ENCODE assay signal across 16 mouse cellular contexts in genomic region chr9:50920933-50921895, GRCm38 (mm10).
"Had no signal": no experiment of that assay in that cellular context is flagged by ENCODE, and none has a peak within 500 bp of the region (broad histone marks: within the 10 kb centered on the region; RNA-seq: fewer than 3 reads in every experiment).

No protein-coding gene starts in this region.

- H3K4me3 ChIP-seq: left cerebral cortex, adult 2 months; megakaryocyte, embryonic 14.5 days; midbrain, embryonic 10.5 days; midbrain, embryonic 13.5 days; myocyte; neural tube, embryonic 13.5 days; stomach, embryonic 15.5 days had no signal

- H3K9ac ChIP-seq: midbrain, embryonic 13.5 days; neural tube, embryonic 13.5 days; stomach, embryonic 15.5 days had no signal

- H3K4me2 ChIP-seq: midbrain, embryonic 13.5 days; neural tube, embryonic 13.5 days; stomach, embryonic 15.5 days had no signal

- H3K36me3 ChIP-seq: midbrain, embryonic 10.5 days; midbrain, embryonic 13.5 days; stomach, embryonic 15.5 days had no signal

- H3K4me1 ChIP-seq: midbrain, embryonic 10.5 days; midbrain, embryonic 13.5 days; stomach, embryonic 15.5 days had no signal

- ATAC-seq: midbrain, embryonic 13.5 days; midbrain, embryonic 16.5 days had no signal

- H3K9me3 ChIP-seq: megakaryocyte, embryonic 14.5 days; midbrain, embryonic 10.5 days; midbrain, embryonic 13.5 days; neural tube, embryonic 13.5 days; stomach, embryonic 15.5 days had no signal

- H3K27me3 ChIP-seq: megakaryocyte, embryonic 14.5 days; midbrain, embryonic 13.5 days; neural tube, embryonic 13.5 days; stomach, embryonic 15.5 days had no signal

- H3K27ac ChIP-seq: kidney, postnatal 0 days; left cerebral cortex, adult 2 months; midbrain, embryonic 10.5 days; midbrain, embryonic 13.5 days; neural tube, embryonic 13.5 days; stomach, embryonic 15.5 days had no signal

- DNase-seq: kidney, adult 2 months; kidney, postnatal 36 days; layer of hippocampus, postnatal 36 days; retina, postnatal 1 day; right cerebral cortex, postnatal 25 days; spleen, adult 18-20 months; thymus, postnatal 36 days had no signal
